Mouse (Mus musculus): ENCODE data around the gene Slc25a11. TPM values are rescaled to one million over a fixed set of nuclear protein-coding genes. Genes with fewer than 3 reads are reported as not detected.

Slc25a11 gene
- polyA plus RNA-seq, 1 experiment from 2014 or later: 158 TPM

- H3K27ac ChIP-seq (replicated peaks; ENCODE audit: low read depth, low read length): no peak overlapping the region
- no peaks in the 10 kb centered on the region for H3K4me1 ChIP-seq (ENCODE audit: control insufficient read depth, insufficient read depth, low read length)
- no peaks in the 10 kb centered on the region for H3K27me3 ChIP-seq (ENCODE audit: control insufficient read depth, insufficient read depth, low read length)
- no peak overlapping the region for H3K9ac ChIP-seq (replicated peaks; ENCODE audit: low read length)
- ATAC-seq (ENCODE audit: low FRiP score, low TSS enrichment) (no peak), DNase-seq (no peak)
- H3K4me2 ChIP-seq (ENCODE audit: low read length): no peak overlapping the region
- WGBS: 90% methylated on average over 15 of the region's 15 CpGs
- peaks cover 17% of the 10 kb centered on the region for H3K36me3 ChIP-seq (ENCODE audit: control insufficient read depth, insufficient read depth, low read length)
- H3K4me3 ChIP-seq (replicated peaks; ENCODE audit: low read depth, low read length): no peak overlapping the region
- H3K9me3 ChIP-seq (ENCODE audit: control insufficient read depth, low read length): no peaks in the 10 kb centered on the region
Observed at GRCm38 (mm10) chr11:70594253-70594989, 52.9 kb downstream of the Slc25a11 start.

Other genes with a start within 250 kb of the Slc25a11 start
- 28.2 and 34.0 TPM in 2 replicates for gene Pelp1, start 237.4 kb downstream of the Slc25a11 start, polyA plus RNA-seq (2014; fragmentation: Nextera tagmentation; extraction: Ambion mirVana)
- gene Arrb2, start 214.8 kb downstream of the Slc25a11 start, polyA plus RNA-seq (2014; fragmentation: Nextera tagmentation; extraction: Ambion mirVana): 56.5 and 93.0 TPM in 2 replicates
- gene Med11, start 195.6 kb downstream of the Slc25a11 start, polyA plus RNA-seq (2014; fragmentation: Nextera tagmentation; extraction: Ambion mirVana): 42.9 and 51.5 TPM in 2 replicates
- 0.24 and 0.61 TPM in 2 replicates for gene Zmynd15, start 188.0 kb downstream of the Slc25a11 start, polyA plus RNA-seq (2014; fragmentation: Nextera tagmentation; extraction: Ambion mirVana)
- 0.50 and 2.1 TPM in 2 replicates for gene Cxcl16, start 187.5 kb downstream of the Slc25a11 start, polyA plus RNA-seq (2014; fragmentation: Nextera tagmentation; extraction: Ambion mirVana)
- gene Tm4sf5, start 142.2 kb downstream of the Slc25a11 start, polyA plus RNA-seq (2014; fragmentation: Nextera tagmentation; extraction: Ambion mirVana): 4.7 and 5.3 TPM in 2 replicates
- not detected in 2 replicates for gene Vmo1, start 132.9 kb downstream of the Slc25a11 start, polyA plus RNA-seq (2014; fragmentation: Nextera tagmentation; extraction: Ambion mirVana)
- gene Gltpd2, start 128.3 kb downstream of the Slc25a11 start, polyA plus RNA-seq (2014; fragmentation: Nextera tagmentation; extraction: Ambion mirVana): 0.42 and 0.64 TPM in 2 replicates
- gene Psmb6, start 122.1 kb downstream of the Slc25a11 start, polyA plus RNA-seq (2014; fragmentation: Nextera tagmentation; extraction: Ambion mirVana): 744 and 849 TPM in 2 replicates
- gene Gm40193, start 114.5 kb downstream of the Slc25a11 start, polyA plus RNA-seq (2014; fragmentation: Nextera tagmentation; extraction: Ambion mirVana): not detected in 2 replicates
- gene Pld2, start 107.4 kb downstream of the Slc25a11 start, polyA plus RNA-seq (2014; fragmentation: Nextera tagmentation; extraction: Ambion mirVana): 8.5 and 9.2 TPM in 2 replicates
- 18.5 and 20.4 TPM in 2 replicates for gene Mink1, start 84.6 kb downstream of the Slc25a11 start, polyA plus RNA-seq (2014; fragmentation: Nextera tagmentation; extraction: Ambion mirVana)
- not detected in 2 replicates for gene 4930544D05Rik, start 31.6 kb downstream of the Slc25a11 start, polyA plus RNA-seq (2014; fragmentation: Nextera tagmentation; extraction: Ambion mirVana)
- not detected in 2 replicates for gene Chrne, start 28.3 kb downstream of the Slc25a11 start, polyA plus RNA-seq (2014; fragmentation: Nextera tagmentation; extraction: Ambion mirVana)
- 0.37 and 0.38 TPM in 2 replicates for gene Gp1ba, start 8.4 kb downstream of the Slc25a11 start, polyA plus RNA-seq (2014; fragmentation: Nextera tagmentation; extraction: Ambion mirVana)
- gene Rnf167, start 244 bp downstream of the Slc25a11 start, polyA plus RNA-seq (2014; fragmentation: Nextera tagmentation; extraction: Ambion mirVana): 95.9 and 104 TPM in 2 replicates
- 661 and 672 TPM in 2 replicates for gene Pfn1, start 7.2 kb upstream of the Slc25a11 start, polyA plus RNA-seq (2014; fragmentation: Nextera tagmentation; extraction: Ambion mirVana)
- 8.5 and 8.7 TPM in 2 replicates for gene Eno3, start 9.7 kb upstream of the Slc25a11 start, polyA plus RNA-seq (2014; fragmentation: Nextera tagmentation; extraction: Ambion mirVana)
- gene Spag7, start 21.9 kb upstream of the Slc25a11 start, polyA plus RNA-seq (2014; fragmentation: Nextera tagmentation; extraction: Ambion mirVana): 101 and 132 TPM in 2 replicates
- gene Camta2, start 40.6 kb upstream of the Slc25a11 start, polyA plus RNA-seq (2014; fragmentation: Nextera tagmentation; extraction: Ambion mirVana): 19.4 and 21.0 TPM in 2 replicates
- 0.95 and 1.6 TPM in 2 replicates for gene Inca1, start 52.7 kb upstream of the Slc25a11 start, polyA plus RNA-seq (2014; fragmentation: Nextera tagmentation; extraction: Ambion mirVana)
- 4.0 and 6.6 TPM in 2 replicates for gene Kif1c, start 53.1 kb upstream of the Slc25a11 start, polyA plus RNA-seq (2014; fragmentation: Nextera tagmentation; extraction: Ambion mirVana)
- 14.8 and 16.8 TPM in 2 replicates for gene Zfp3, start 116.7 kb upstream of the Slc25a11 start, polyA plus RNA-seq (2014; fragmentation: Nextera tagmentation; extraction: Ambion mirVana)
- gene Scimp, start 165.1 kb upstream of the Slc25a11 start, polyA plus RNA-seq (2014; fragmentation: Nextera tagmentation; extraction: Ambion mirVana): 0.39 TPM in 1 of 2 replicates, not detected in the other
- 69.9 and 77.0 TPM in 2 replicates for gene Rabep1, start 197.3 kb upstream of the Slc25a11 start, polyA plus RNA-seq (2014; fragmentation: Nextera tagmentation; extraction: Ambion mirVana)

Measured in midbrain, embryonic 14.5 days (tissue).